ENCODE assay signal across 21 mouse cellular contexts in genomic region chr10:34095147-34095546, GRCm38 (mm10). TPM values are rescaled to one million over a fixed set of nuclear protein-coding genes. Genes with fewer than 3 reads are reported as not detected.
A peak's percentile ranks its signal among the peaks of the same experiment; 100 is the strongest.
DNase-seq lines count a peak whose midpoint lies in the region; ATAC-seq and TF ChIP-seq lines count a peak whose summit lies in the region.
"Had no signal": no experiment of that assay in that cellular context is flagged by ENCODE, and none has a peak within 500 bp of the region (broad histone marks: within the 10 kb centered on the region; RNA-seq: fewer than 3 reads in every experiment).

No protein-coding gene starts in this region.

- no peaks in the 10 kb centered on the region for H3K36me3 ChIP-seq in heart, adult 2 months (ENCODE audit: control insufficient read depth, insufficient read depth, low read length)
- no peaks in the 10 kb centered on the region for H3K36me3 ChIP-seq in hindbrain, postnatal 0 days (ENCODE audit: insufficient read depth, low read length)
- H3K36me3 ChIP-seq in hindbrain, embryonic 16.5 days (ENCODE audit: control insufficient read depth, insufficient read depth, low read length), result no peaks in the 10 kb centered on the region
- H3K36me3 ChIP-seq in CH12.LX (replicated peaks in 1 of 2; ENCODE audit: control insufficient read depth in 1 of 2, insufficient read depth in 1 of 2, low read length in 1 of 2), result no peaks in the 10 kb centered on the region
- H3K36me3 ChIP-seq: embryonic facial prominence, embryonic 13.5 days; forebrain, embryonic 12.5 days; limb, embryonic 13.5 days; liver, embryonic 15.5 days had no signal

- intact Hi-C loops in heart, adult 2 months (cut with DNase I), result loop anchor here (5.0 kb wide), 2 partner anchors 108 to 187 kb away; partner anchors contain the start of gene Tspyl1

- TF ChIP-seq EP300 in heart, adult 2 months (IDR thresholded peaks at IDR 0.05; ENCODE audit: insufficient read depth, low read depth, low read length), result no peak
- TF ChIP-seq EP300 in CH12.LX (IDR thresholded peaks at IDR 0.05; ENCODE audit: low read length), result peak; percentile 48

- H3K4me3 ChIP-seq in heart, adult 2 months, result peak overlapping the region; percentile 46; the same call in 1 of the 2 replicates
- no peak overlapping the region for H3K4me3 ChIP-seq in hindbrain, postnatal 0 days (ENCODE audit: low read length)
- H3K4me3 ChIP-seq in hindbrain, embryonic 16.5 days (ENCODE audit: low read length), result no peak overlapping the region
- H3K4me3 ChIP-seq in CH12.LX (replicated peaks in 1 of 3; ENCODE audit: low read depth in 2 of 3, low read length in 2 of 3, poor library complexity in 1 of 3), result no peak overlapping the region
- H3K4me3 ChIP-seq: forebrain, embryonic 12.5 days; liver, embryonic 15.5 days had no signal

- H3K27me3 ChIP-seq in heart, adult 2 months (ENCODE audit: control insufficient read depth, insufficient read depth, low read length), result no peaks in the 10 kb centered on the region
- H3K27me3 ChIP-seq in hindbrain, postnatal 0 days (ENCODE audit: insufficient read depth, low read length), result no peaks in the 10 kb centered on the region
- H3K27me3 ChIP-seq in hindbrain, embryonic 16.5 days (replicated peaks; ENCODE audit: control insufficient read depth, insufficient read depth, low read length), result no peaks in the 10 kb centered on the region
- H3K27me3 ChIP-seq in CH12.LX (replicated peaks), result peaks cover 17% of the 10 kb centered on the region
- H3K27me3 ChIP-seq: embryonic facial prominence, embryonic 13.5 days; forebrain, embryonic 12.5 days; limb, embryonic 13.5 days; liver, embryonic 15.5 days had no signal

- no peak overlapping the region for H3K9ac ChIP-seq in heart, adult 2 months (ENCODE audit: low read depth, low read length)
- no peak overlapping the region for H3K9ac ChIP-seq in hindbrain, postnatal 0 days (replicated peaks; ENCODE audit: low read length)
- no peak overlapping the region for H3K9ac ChIP-seq in hindbrain, embryonic 16.5 days (ENCODE audit: low read depth, low read length)
- H3K9ac ChIP-seq in CH12.LX (ENCODE audit: insufficient read depth, low read depth), result no peak overlapping the region
- H3K9ac ChIP-seq: forebrain, embryonic 12.5 days; liver, embryonic 15.5 days had no signal

- H3K79me2 ChIP-seq in heart, adult 2 months (replicated peaks; ENCODE audit: control insufficient read depth, insufficient read depth, low read length), result no peaks in the 10 kb centered on the region
- H3K79me2 ChIP-seq in CH12.LX (replicated peaks; ENCODE audit: control insufficient read depth, extremely low read depth, insufficient read depth, poor library complexity, severe bottlenecking), result no peaks in the 10 kb centered on the region

- H3K27ac ChIP-seq in heart, adult 2 months, result no peak overlapping the region
- no peak overlapping the region for H3K27ac ChIP-seq in hindbrain, postnatal 0 days
- H3K27ac ChIP-seq in hindbrain, embryonic 16.5 days (ENCODE audit: low read depth, low read length), result no peak overlapping the region
- no peak overlapping the region for H3K27ac ChIP-seq in CH12.LX (ENCODE audit: insufficient read depth, low read depth)
- H3K27ac ChIP-seq: forebrain, embryonic 12.5 days; kidney, postnatal 0 days; limb, embryonic 13.5 days; liver, embryonic 15.5 days had no signal

- H3K4me1 ChIP-seq in heart, adult 2 months (ENCODE audit: control insufficient read depth, insufficient read depth, low read length), result no peaks in the 10 kb centered on the region
- peaks cover 3% of the 10 kb centered on the region; the same call in 1 of the 2 replicates for H3K4me1 ChIP-seq in hindbrain, postnatal 0 days (ENCODE audit: insufficient read depth, low read length)
- no peaks in the 10 kb centered on the region for H3K4me1 ChIP-seq in hindbrain, embryonic 16.5 days (ENCODE audit: control insufficient read depth, insufficient read depth, low read depth, low read length)
- H3K4me1 ChIP-seq in CH12.LX (ENCODE audit: control insufficient read depth in 1 of 2, insufficient read depth in 2 of 2), result peaks cover 4 to 31% of the 10 kb centered on the region in 2 experiments; a peak in 3 of 4 replicates
- H3K4me1 ChIP-seq: forebrain, embryonic 12.5 days; limb, embryonic 13.5 days; liver, embryonic 15.5 days had no signal

- TF ChIP-seq RAD21 in CH12.LX (IDR thresholded peaks at IDR 0.05; ENCODE audit: low read depth, low read length), result no peak

- no peak for ATAC-seq in hindbrain, postnatal 0 days
- no peak for ATAC-seq in hindbrain, embryonic 16.5 days

- no peak for TF ChIP-seq POLR2A in heart, adult 2 months (IDR thresholded peaks at IDR 0.05; ENCODE audit: insufficient read depth, low read depth, low read length)
- no peak for TF ChIP-seq POLR2A in CH12.LX (IDR thresholded peaks at IDR 0.05; ENCODE audit: low read depth, low read length)

- no peaks in the 10 kb centered on the region for H3K9me3 ChIP-seq in hindbrain, postnatal 0 days (ENCODE audit: low read length)
- no peaks in the 10 kb centered on the region for H3K9me3 ChIP-seq in hindbrain, embryonic 16.5 days (ENCODE audit: control insufficient read depth, low read length)
- no peaks in the 10 kb centered on the region for H3K9me3 ChIP-seq in CH12.LX (replicated peaks; ENCODE audit: low read length)
- H3K9me3 ChIP-seq: embryonic facial prominence, embryonic 13.5 days; forebrain, embryonic 12.5 days; limb, embryonic 13.5 days; liver, embryonic 15.5 days had no signal

- in situ Hi-C loops in CH12.LX (cut with MboI; ENCODE audit: low pct_ligation_motif_present, low pct_unique_long_range_greater_than_20kb, low sequenced_read_pairs), result no loop called here

- no peak for DNase-seq in heart, adult 2 months
- no peak for DNase-seq in heart, adult 8-10 months (ENCODE audit: low spot score)
- no peak for DNase-seq in hindbrain, postnatal 0 days (ENCODE audit: low spot score)
- DNase-seq in CH12.LX (ENCODE audit: extremely low read depth), result peak; percentile 67
- peak; percentile 49 for DNase-seq in retina, embryonic 14.5 days (ENCODE audit: low spot score)
- no peak for DNase-seq in right cerebral cortex, postnatal 25 days
- no peak for DNase-seq in spleen, postnatal 10 days (ENCODE audit: low spot score in 2 of 2)
- DNase-seq: adrenal gland, adult 8-10 months; cerebellum, adult 18-20 months; thymus, postnatal 14 days had no signal

- H3K4me2 ChIP-seq in hindbrain, postnatal 0 days (ENCODE audit: low read depth, low read length), result peak overlapping the region; percentile 55
- H3K4me2 ChIP-seq in hindbrain, embryonic 16.5 days (ENCODE audit: low read length), result no peak overlapping the region
- peak overlapping the region; percentile 97; the same call in 1 of the 2 replicates for H3K4me2 ChIP-seq in CH12.LX (ENCODE audit: insufficient read depth, low read depth, poor library complexity, severe bottlenecking)
- H3K4me2 ChIP-seq: liver, embryonic 15.5 days had no signal

- WGBS in heart, adult 2 months, result 65% methylated on average over 2 of the region's 2 CpGs
- 65% methylated on average over 2 of the region's 2 CpGs for WGBS in hindbrain, postnatal 0 days
- WGBS in hindbrain, embryonic 16.5 days, result 65% methylated on average over 2 of the region's 2 CpGs

- dilution Hi-C loops in CH12.LX (cut with MboI; ENCODE audit: extremely low pct_ligation_motif_present, extremely low pct_unique_long_range_greater_than_20kb, low sequenced_read_pairs), result no loop called here

- no peak for TF ChIP-seq CTCF in heart, adult 2 months (IDR thresholded peaks at IDR 0.05)
- TF ChIP-seq CTCF in hindbrain, postnatal 0 days (IDR thresholded peaks at IDR 0.05; ENCODE audit: low read depth), result no peak
- no peak for TF ChIP-seq CTCF in CH12.LX (conservative IDR thresholded peaks at IDR 0.05 in 1 of 2, IDR thresholded peaks at IDR 0.05 in 1 of 2; ENCODE audit: low read depth in 2 of 2, low read length in 2 of 2)

RNA-seq across cellular contexts. Expression of gene Calhm5, which starts 1.2 kb away (rescaled TPM):
- total RNA-seq in heart, adult 2 months (2021), result under 1 TPM; 0.75 to 0.97 TPM
- 0.51 and 1.3 TPM in 2 replicates for polyA plus RNA-seq in heart, adult 2 months (2012; rRNA removed)
- 1 to 10 TPM in 1 of 4 experiments, under 1 TPM in 3; 0.63 to 1.1 (median 0.81) TPM for total RNA-seq in heart, adult 8-10 months (2022)
- 0.72 and 0.94 TPM in 2 replicates for total RNA-seq in hindbrain, postnatal 0 days (2014; rRNA removed)
- 0.72 and 0.79 TPM in 2 replicates for polyA plus RNA-seq in hindbrain, postnatal 0 days (2015; fragmentation: Nextera tagmentation; extraction: Ambion mirVana)
- polyA plus RNA-seq in hindbrain, embryonic 16.5 days (2015; fragmentation: Nextera tagmentation; extraction: Ambion mirVana), result 1.0 and 1.1 TPM in 2 replicates
- total RNA-seq in CH12.LX (2012; rRNA removed), result 0.04 TPM in 1 of 2 replicates, not detected in the other
- total RNA-seq in CH12.LX (2014; rRNA removed), result 0.28 TPM in 2 replicates
- polyA plus RNA-seq in CH12.LX (2012; ENCODE audit: insufficient read length, low read depth), result 0.05 and 0.09 TPM in 2 replicates

RNA-seq across cellular contexts. Expression of gene Calhm6, which starts 32.6 kb away (rescaled TPM):
- under 1 TPM; 0.23 to 0.48 TPM for total RNA-seq in heart, adult 2 months (2021)
- polyA plus RNA-seq in heart, adult 2 months (2012; rRNA removed), result 0.25 TPM in 1 of 2 replicates, not detected in the other
- under 1 TPM in 2 of 4 experiments, not detected in 2; 0.24 to 0.26 TPM for total RNA-seq in heart, adult 8-10 months (2022)
- total RNA-seq in hindbrain, postnatal 0 days (2014; rRNA removed), result 0.16 and 2.6 TPM in 2 replicates
- 1.1 and 1.5 TPM in 2 replicates for polyA plus RNA-seq in hindbrain, postnatal 0 days (2015; fragmentation: Nextera tagmentation; extraction: Ambion mirVana)
- 0.76 and 0.79 TPM in 2 replicates for polyA plus RNA-seq in hindbrain, embryonic 16.5 days (2015; fragmentation: Nextera tagmentation; extraction: Ambion mirVana)
- 0.17 and 0.21 TPM in 2 replicates for total RNA-seq in CH12.LX (2012; rRNA removed)
- 0.38 and 0.58 TPM in 2 replicates for total RNA-seq in CH12.LX (2014; rRNA removed)
- 0.29 and 0.30 TPM in 2 replicates for polyA plus RNA-seq in CH12.LX (2012; ENCODE audit: insufficient read length, low read depth)
- polyA plus RNA-seq: neural tube, embryonic 11.5 days had no signal

RNA-seq across cellular contexts. Expression of gene Calhm4, which starts 51.0 kb away (rescaled TPM):
- not detected for total RNA-seq in heart, adult 2 months (2021)
- not detected in 2 replicates for polyA plus RNA-seq in heart, adult 2 months (2012; rRNA removed)
- total RNA-seq in heart, adult 8-10 months (2022), result not detected
- total RNA-seq in hindbrain, postnatal 0 days (2014; rRNA removed), result not detected in 2 replicates
- polyA plus RNA-seq in hindbrain, postnatal 0 days (2015; fragmentation: Nextera tagmentation; extraction: Ambion mirVana), result not detected in 2 replicates
- not detected in 2 replicates for polyA plus RNA-seq in hindbrain, embryonic 16.5 days (2015; fragmentation: Nextera tagmentation; extraction: Ambion mirVana)
- total RNA-seq in CH12.LX (2012; rRNA removed) (0.04 TPM in 1 of 2 replicates, not detected in the other), CH12.LX (2014; rRNA removed) (not detected in 2 replicates)
- not detected in 2 replicates for polyA plus RNA-seq in CH12.LX (2012; ENCODE audit: insufficient read length, low read depth)
- total RNA-seq: adrenal gland, adult 8-10 months; left cerebral cortex, adult 8-10 months had no signal
- polyA plus RNA-seq: brain, embryonic 14.5 days; embryonic facial prominence, embryonic 13.5 days; forebrain, embryonic 12.5 days; gonadal fat pad, adult 2 months; kidney, postnatal 0 days; limb, embryonic 13.5 days; liver, embryonic 15.5 days; neural tube, embryonic 11.5 days had no signal

RNA-seq across cellular contexts. Expression of gene Trappc3l, which starts 57.8 kb away (rescaled TPM):
- not detected for total RNA-seq in heart, adult 2 months (2021)
- not detected in 2 replicates for polyA plus RNA-seq in heart, adult 2 months (2012; rRNA removed)
- total RNA-seq in heart, adult 8-10 months (2022), result not detected
- total RNA-seq in hindbrain, postnatal 0 days (2014; rRNA removed), result not detected in 2 replicates
- not detected in 2 replicates for polyA plus RNA-seq in hindbrain, postnatal 0 days (2015; fragmentation: Nextera tagmentation; extraction: Ambion mirVana)
- not detected in 2 replicates for polyA plus RNA-seq in hindbrain, embryonic 16.5 days (2015; fragmentation: Nextera tagmentation; extraction: Ambion mirVana)
- not detected in 2 replicates for total RNA-seq in CH12.LX (2012; rRNA removed)
- not detected in 2 replicates for total RNA-seq in CH12.LX (2014; rRNA removed)
- not detected in 2 replicates for polyA plus RNA-seq in CH12.LX (2012; ENCODE audit: insufficient read length, low read depth)
- total RNA-seq: adrenal gland, adult 8-10 months; layer of hippocampus, adult 8-10 months had no signal
- polyA plus RNA-seq: embryonic facial prominence, embryonic 13.5 days; forebrain, embryonic 12.5 days; gonadal fat pad, adult 2 months; kidney, postnatal 0 days; limb, embryonic 13.5 days; liver, embryonic 15.5 days; neural tube, embryonic 11.5 days had no signal

Comparison
In these comparisons a context has a peak if more than half of its experiments do, and no peak if none do; other contexts are left out.
1. DNase-seq: peak in CH12.LX (single experiment) and retina, embryonic 14.5 days (single experiment); none in heart, adult 2 months (0 of 2), heart, adult 8-10 months (single experiment), hindbrain, postnatal 0 days (single experiment), right cerebral cortex, postnatal 25 days (single experiment) and spleen, postnatal 10 days (0 of 2).